ENCODE assay signal across 24 mouse cellular contexts in genomic region chr1:164690055-164690454, GRCm38 (mm10).
"Had no signal": no experiment of that assay in that cellular context is flagged by ENCODE, and none has a peak within 500 bp of the region (broad histone marks: within the 10 kb centered on the region; RNA-seq: fewer than 3 reads in every experiment).

No protein-coding gene starts in this region.

- H3K9me3 ChIP-seq: heart, embryonic 13.5 days; heart, embryonic 15.5 days; hindbrain, embryonic 13.5 days; hindbrain, embryonic 15.5 days; kidney, embryonic 15.5 days; limb, embryonic 10.5 days; limb, embryonic 12.5 days had no signal

- H3K36me3 ChIP-seq: heart, embryonic 13.5 days; heart, embryonic 15.5 days; hindbrain, embryonic 13.5 days; hindbrain, embryonic 15.5 days; kidney, embryonic 15.5 days; limb, embryonic 10.5 days; limb, embryonic 12.5 days had no signal

- DNase-seq: gastrocnemius, postnatal 14 days; gastrocnemius, postnatal 36 days; heart, adult 11 months; heart, adult 2 months; heart, postnatal 14 days; heart, postnatal 36 days; kidney, adult 11 months; kidney, adult 2 months; kidney, adult 9 months; kidney, postnatal 14 days; kidney, postnatal 36 days; liver had no signal

- H3K4me1 ChIP-seq: heart, embryonic 13.5 days; heart, embryonic 15.5 days; hindbrain, embryonic 13.5 days; hindbrain, embryonic 15.5 days; kidney, embryonic 15.5 days; limb, embryonic 10.5 days; limb, embryonic 12.5 days had no signal

- H3K4me2 ChIP-seq: heart, embryonic 11.5 days; heart, embryonic 13.5 days; heart, embryonic 15.5 days; hindbrain, embryonic 13.5 days; hindbrain, embryonic 15.5 days; kidney, embryonic 15.5 days; limb, embryonic 12.5 days; liver, embryonic 11.5 days had no signal

- H3K4me3 ChIP-seq: heart, adult 2 months; heart, embryonic 13.5 days; heart, embryonic 15.5 days; hindbrain, embryonic 13.5 days; hindbrain, embryonic 15.5 days; kidney, embryonic 15.5 days; limb, embryonic 10.5 days; limb, embryonic 12.5 days had no signal

- H3K9ac ChIP-seq: heart, embryonic 13.5 days; heart, embryonic 15.5 days; hindbrain, embryonic 13.5 days; hindbrain, embryonic 15.5 days; kidney, embryonic 15.5 days; limb, embryonic 12.5 days had no signal

- H3K27ac ChIP-seq: heart, adult 2 months; heart, embryonic 13.5 days; heart, embryonic 15.5 days; hindbrain, embryonic 13.5 days; hindbrain, embryonic 15.5 days; hindbrain, postnatal 0 days; kidney, embryonic 15.5 days; kidney, postnatal 0 days; limb, embryonic 10.5 days; limb, embryonic 12.5 days had no signal

- ATAC-seq: hindbrain, postnatal 0 days; intestine, embryonic 16.5 days had no signal

- H3K27me3 ChIP-seq: heart, embryonic 13.5 days; heart, embryonic 15.5 days; hindbrain, embryonic 13.5 days; hindbrain, embryonic 15.5 days; kidney, embryonic 15.5 days; limb, embryonic 12.5 days had no signal
